Mouse (Mus musculus) MEL (cell line): ENCODE data around the gene Gm20388.

Experiments used
- CTCF ChIP-seq, 3 experiments: IDR thresholded peaks in 2 of 3; conservative IDR thresholded peaks in 1 of 3; 2 replicates each; pipeline ENCODE4 v1.5.1; 2011 to 2012; ENCODE audit warnings: low read length in 3 of 3, low read depth in 2 of 3, mild to moderate bottlenecking in 2 of 3, improper control_type of control experiment in 1 of 3, inconsistent platforms in 1 of 3, mixed read lengths in 1 of 3, moderate library complexity in 1 of 3; ENCODE audit not compliant: control insufficient read depth in 1 of 3, insufficient read depth in 1 of 3, poor library complexity in 1 of 3, severe bottlenecking in 1 of 3
- POLR2A ChIP-seq, 2 experiments: IDR thresholded peaks; 2 replicates each; pipeline ENCODE4 v1.6.1; 2011 to 2012; ENCODE audit warnings: low read length in 2 of 2, mild to moderate bottlenecking in 2 of 2, control low read depth in 1 of 2, improper control_type of control experiment in 1 of 2, low read depth in 1 of 2, moderate library complexity in 1 of 2; ENCODE audit not compliant: control insufficient read depth in 1 of 2, insufficient read depth in 1 of 2, poor library complexity in 1 of 2
- TCF12 ChIP-seq: IDR thresholded peaks from 2 replicates; pipeline ENCODE4 v1.6.1; 2014; ENCODE audit warnings: low read depth, mild to moderate bottlenecking, inconsistent platforms, low read length, improper control_type of control experiment, moderate library complexity
- USF1 ChIP-seq: IDR thresholded peaks from 2 replicates; pipeline ENCODE4 v1.6.1; 2014; ENCODE audit warnings: low read depth, mild to moderate bottlenecking, inconsistent platforms, low read length, improper control_type of control experiment, moderate library complexity

- no peak for TF ChIP-seq USF1
- TF ChIP-seq CTCF (IDR thresholded peaks at IDR 0.05 in 2 of 3, conservative IDR thresholded peaks at IDR 0.05 in 1 of 3; ENCODE audit: control insufficient read depth in 1 of 3, insufficient read depth in 1 of 3, low read depth in 2 of 3, low read length in 3 of 3, poor library complexity in 1 of 3, severe bottlenecking in 1 of 3), result no peak
- no peak for TF ChIP-seq POLR2A (IDR thresholded peaks at IDR 0.05; ENCODE audit: control insufficient read depth in 1 of 2, insufficient read depth in 1 of 2, low read depth in 1 of 2, low read length in 2 of 2, poor library complexity in 1 of 2)
- no peak for TF ChIP-seq TCF12
These were observed 1057.7 kb downstream of the Gm20388 start for GRCm38 (mm10) chr8:120968308-120968707.
